Mouse (Mus musculus) neural tube, embryonic 14.5 days (tissue): ENCODE data around the gene Vmn2r87. TPM values are rescaled to one million over a fixed set of nuclear protein-coding genes. Genes with fewer than 3 reads are reported as not detected.
"Not testable (repeated sequence)": the region's sequence is repeated elsewhere in the genome, so short reads cannot be mapped to it uniquely, and the experiment has no call there.

Experiments
- ATAC-seq: fragments of 200-750 bp; cut with Nextera tagmentation; 2 replicates; pipeline ENCODE4 v1.8.0; 2017; ENCODE audit warnings: low read depth, mild to moderate bottlenecking, moderate TSS enrichment, moderate library complexity
- H3K27ac ChIP-seq: fragments of 300-500 bp; sonication (generic); 2 replicates; pipeline ENCODE4 v1.5.1; 2014; ENCODE audit warnings: low read depth, mild to moderate bottlenecking, control low read depth, low read length, moderate library complexity, mixed read lengths
- H3K27me3 ChIP-seq: fragments of 300-500 bp; sonication (generic); 2 replicates; pipeline ENCODE4 v1.6.1; 2014; ENCODE audit warnings: low read length; ENCODE audit not compliant: control insufficient read depth, insufficient read depth
- H3K36me3 ChIP-seq: fragments of 300-500 bp; sonication (generic); 2 replicates; pipeline ENCODE4 v1.6.1; 2014; ENCODE audit warnings: low read length, mixed read lengths; ENCODE audit not compliant: control insufficient read depth, insufficient read depth
- H3K4me1 ChIP-seq: fragments of 300-500 bp; sonication (generic); 2 replicates; pipeline ENCODE4 v1.6.1; 2014; ENCODE audit warnings: low read length; ENCODE audit not compliant: control insufficient read depth, insufficient read depth
- H3K4me2 ChIP-seq: fragments of 300-500 bp; sonication (generic); 2 replicates; pipeline ENCODE4 v1.6.1; 2014; ENCODE audit warnings: mild to moderate bottlenecking, low read depth, low read length, control low read depth
- H3K4me3 ChIP-seq: fragments of 300-500 bp; sonication (generic); 2 replicates; pipeline ENCODE4 v1.5.1; 2014; ENCODE audit warnings: low read depth, low read length, control low read depth, mixed read lengths
- H3K9ac ChIP-seq: fragments of 300-500 bp; sonication (generic); replicated peaks from 2 replicates; pipeline ENCODE4 v1.6.1; 2014; ENCODE audit warnings: low read depth, mild to moderate bottlenecking, control low read depth, low read length, mixed read lengths
- H3K9me3 ChIP-seq: fragments of 300-500 bp; sonication (generic); 2 replicates; pipeline ENCODE4 v1.6.1; 2016; ENCODE audit warnings: low read length; ENCODE audit not compliant: control insufficient read depth
- WGBS: fragments of 180-500 bp; shearing (Covaris S2); extraction: QIAGEN DNeasy Blood & Tissue Kit; methylation state at CpG from one replicate; pipeline ENCODE4 v1.1.7; 2014; 5-methylcytosine and 5-hydroxymethylcytosine counted together
- polyA plus RNA-seq: library from polyadenylated mRNA; unstranded; fragments of >200 nt; fragmentation: Nextera tagmentation; extraction: Ambion mirVana; gene quantifications from 2 replicates; pipeline ENCODE4 v1.2.1, GENCODE M21; 2014

Vmn2r87 gene
- polyA plus RNA-seq, 1 experiment from 2014 or later, result 0.33 TPM

- not testable (repeated sequence) for H3K36me3 ChIP-seq, ATAC-seq, H3K4me2 ChIP-seq, H3K27me3 ChIP-seq, H3K4me1 ChIP-seq, H3K9ac ChIP-seq, H3K9me3 ChIP-seq, H3K27ac ChIP-seq, H3K4me3 ChIP-seq
These were observed 67.6 kb downstream of the Vmn2r87 start, which contains the start of gene Vmn2r85 for GRCm38 (mm10) chr10:130429603-130430002. Gene Vmn2r85 (minus strand): TSS chr10:130429703.

DNA sequence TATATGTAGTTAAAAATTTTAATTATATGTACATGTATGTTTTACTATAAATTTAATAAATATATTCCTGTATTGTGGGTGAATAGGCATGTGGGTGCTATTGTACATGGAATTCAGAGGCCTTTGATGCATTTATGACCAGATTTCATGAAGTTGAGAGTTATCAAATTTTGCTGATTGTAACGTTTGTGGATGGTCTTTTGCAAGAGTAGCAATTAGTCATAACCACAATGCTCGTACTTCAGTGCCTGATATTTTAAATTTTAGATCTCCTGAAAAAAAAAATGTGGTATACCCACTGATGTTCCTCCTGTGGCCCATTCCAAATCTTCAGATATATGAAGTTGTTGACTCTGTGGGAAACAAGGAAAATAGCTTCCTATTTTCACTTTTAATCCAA, 74.8 kb downstream of the Vmn2r87 start:
- H3K27ac ChIP-seq, ATAC-seq, H3K9ac ChIP-seq, H3K4me1 ChIP-seq, H3K36me3 ChIP-seq, H3K4me3 ChIP-seq, H3K27me3 ChIP-seq, H3K9me3 ChIP-seq, H3K4me2 ChIP-seq: not testable (repeated sequence)
- 79% methylated on average over 2 of the region's 2 CpGs for WGBS

Other genes with a start within 250 kb of the Vmn2r87 start
- gene Neurod4, start 217.2 kb downstream of the Vmn2r87 start, polyA plus RNA-seq, result 1.6 and 2.3 TPM in 2 replicates
- gene Tespa1, start 174.5 kb downstream of the Vmn2r87 start, polyA plus RNA-seq, result not detected in 2 replicates
- gene Vmn2r84, start 103.1 kb downstream of the Vmn2r87 start, polyA plus RNA-seq, result 0.05 TPM in 1 of 2 replicates, not detected in the other
- 0.05 TPM in 1 of 2 replicates, not detected in the other for gene Vmn2r85, start 67.7 kb downstream of the Vmn2r87 start, polyA plus RNA-seq
- gene Vmn2r86, start 41.3 kb downstream of the Vmn2r87 start, polyA plus RNA-seq, result 0.04 and 0.05 TPM in 2 replicates